Mouse (Mus musculus) neural tube, embryonic 13.5 days (tissue): ENCODE results near the gene Rnd1. TPM values are rescaled to one million over a fixed set of nuclear protein-coding genes. Genes with fewer than 3 reads are reported as not detected.

Experiments
- ATAC-seq: fragments of 200-750 bp; cut with Nextera tagmentation; 2 replicates; pipeline ENCODE4 v1.8.0; 2017; ENCODE audit warnings: low read depth, mild to moderate bottlenecking, moderate TSS enrichment, moderate library complexity
- H3K27ac ChIP-seq: fragments of 300-500 bp; sonication (generic); replicated peaks from 2 replicates; pipeline ENCODE4 v1.5.1; 2015; ENCODE audit warnings: moderate library complexity, mild to moderate bottlenecking, inconsistent platforms
- H3K27me3 ChIP-seq: fragments of 300-500 bp; sonication (generic); 2 replicates; pipeline ENCODE4 v1.6.1; 2015; ENCODE audit warnings: mild to moderate bottlenecking, inconsistent platforms
- H3K36me3 ChIP-seq: fragments of 300-500 bp; sonication (generic); 2 replicates; pipeline ENCODE4 v1.6.1; 2015; ENCODE audit warnings: mild to moderate bottlenecking, inconsistent platforms
- H3K4me1 ChIP-seq: fragments of 300-500 bp; sonication (generic); replicated peaks from 2 replicates; pipeline ENCODE4 v1.6.1; 2015; ENCODE audit warnings: inconsistent platforms
- H3K4me2 ChIP-seq: fragments of 300-500 bp; sonication (generic); 2 replicates; pipeline ENCODE4 v1.6.1; 2015; ENCODE audit warnings: inconsistent platforms, mild to moderate bottlenecking, moderate library complexity
- H3K4me3 ChIP-seq: fragments of 300-500 bp; sonication (generic); 2 replicates; pipeline ENCODE4 v1.5.1; 2015; ENCODE audit warnings: mild to moderate bottlenecking, inconsistent platforms
- H3K9ac ChIP-seq: fragments of 300-500 bp; sonication (generic); 2 replicates; pipeline ENCODE4 v1.6.1; 2015; ENCODE audit warnings: moderate library complexity, mild to moderate bottlenecking, inconsistent platforms
- H3K9me3 ChIP-seq: fragments of 300-500 bp; sonication (generic); 2 replicates; pipeline ENCODE4 v1.6.1; 2016; ENCODE audit warnings: inconsistent platforms
- WGBS: fragments of 180-500 bp; shearing (Covaris S2); methylation state at CpG from one replicate; pipeline ENCODE4 v1.1.7; 2015; 5-methylcytosine and 5-hydroxymethylcytosine counted together
- polyA plus RNA-seq: library from polyadenylated mRNA; unstranded; fragments of >200 nt; fragmentation: Nextera tagmentation; extraction: Ambion mirVana; gene quantifications from 2 replicates; pipeline ENCODE4 v1.2.1, GENCODE M21; 2015

The Rnd1 gene
- polyA plus RNA-seq, 1 experiment from 2014 or later: 6.2 TPM

DNA sequence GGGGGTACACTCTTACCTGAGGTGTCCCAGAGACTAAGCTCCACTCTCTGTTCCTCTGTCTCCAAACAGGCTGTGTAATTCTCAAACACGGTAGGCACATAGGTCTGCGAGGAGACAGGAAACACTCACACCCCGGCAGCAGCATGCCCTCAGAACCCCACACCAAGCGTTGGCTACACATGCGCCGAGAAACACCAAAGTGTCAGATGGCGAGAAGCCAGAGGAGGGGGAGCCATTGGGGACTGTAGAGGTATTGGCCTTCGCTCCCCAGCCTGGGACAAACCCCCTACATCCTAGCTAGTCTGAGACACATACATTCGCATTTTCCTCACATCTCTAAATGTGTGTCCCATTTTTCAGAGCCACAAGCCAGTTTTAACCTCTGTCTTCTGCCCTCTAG is 790 bp downstream of the Rnd1 start:
- ATAC-seq: 0 out of 2 replicates have a peak, but pooled peaks have one; percentile 17
- WGBS: 2% methylated on average over 9 of the region's 9 CpGs

DNA sequence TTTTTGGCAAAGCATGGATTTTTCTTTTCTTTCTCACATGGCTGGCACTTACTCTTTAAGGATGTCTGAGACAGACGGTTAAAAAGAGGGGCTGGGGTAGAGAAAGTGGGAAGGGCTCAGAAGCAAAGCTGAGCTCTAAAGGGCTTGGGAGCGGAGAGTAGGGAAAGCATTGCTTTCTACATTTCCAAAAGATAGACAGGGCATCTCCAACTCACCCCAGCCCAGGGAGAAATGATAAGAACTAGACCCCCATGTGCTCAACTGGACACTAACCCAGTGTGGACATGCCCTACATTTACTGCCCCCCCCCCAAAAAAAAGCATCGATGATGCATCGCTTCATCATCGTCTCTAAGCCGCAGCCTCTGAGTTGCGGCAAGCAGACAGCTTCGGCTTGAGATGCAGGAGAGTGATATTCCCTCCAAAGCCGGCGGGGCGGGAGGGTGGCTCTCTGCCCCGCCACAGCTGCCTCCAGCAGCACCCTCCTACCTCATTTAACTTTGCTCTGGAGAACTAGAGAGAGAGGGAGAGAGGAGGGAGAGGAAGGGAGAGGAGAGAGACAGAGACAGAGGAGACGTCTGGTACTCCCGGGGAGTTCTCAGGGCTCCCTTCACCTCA is 1.5 kb downstream of the Rnd1 start:
- peak overlapping the region; percentile 98 for H3K4me2 ChIP-seq
- H3K27me3 ChIP-seq: peaks cover 5% of the 10 kb centered on the region; the same call in 1 of the 2 replicates
- H3K4me3 ChIP-seq: peak overlapping the region; percentile 53
- H3K36me3 ChIP-seq: no peaks in the 10 kb centered on the region
- WGBS: 4% methylated on average over 14 of the region's 14 CpGs
- H3K4me1 ChIP-seq: peaks cover 49% of the 10 kb centered on the region
- no peaks in the 10 kb centered on the region for H3K9me3 ChIP-seq
- no peak for ATAC-seq
- peak overlapping the region; percentile 74 for H3K9ac ChIP-seq
- H3K27ac ChIP-seq: peak overlapping the region; percentile 78

More for the DNA sequence above, 790 bp downstream of the Rnd1 start:
- no peaks in the 10 kb centered on the region for H3K9me3 ChIP-seq
- no peaks in the 10 kb centered on the region for H3K36me3 ChIP-seq
- H3K9ac ChIP-seq: peak overlapping the region; percentile 74
- H3K4me3 ChIP-seq: peak overlapping the region; percentile 53
- no peak overlapping the region for H3K27ac ChIP-seq
- H3K4me2 ChIP-seq: peak overlapping the region; percentile 98
- H3K4me1 ChIP-seq: peaks cover 49% of the 10 kb centered on the region
- peaks cover 5% of the 10 kb centered on the region; the same call in 1 of the 2 replicates for H3K27me3 ChIP-seq

DNA sequence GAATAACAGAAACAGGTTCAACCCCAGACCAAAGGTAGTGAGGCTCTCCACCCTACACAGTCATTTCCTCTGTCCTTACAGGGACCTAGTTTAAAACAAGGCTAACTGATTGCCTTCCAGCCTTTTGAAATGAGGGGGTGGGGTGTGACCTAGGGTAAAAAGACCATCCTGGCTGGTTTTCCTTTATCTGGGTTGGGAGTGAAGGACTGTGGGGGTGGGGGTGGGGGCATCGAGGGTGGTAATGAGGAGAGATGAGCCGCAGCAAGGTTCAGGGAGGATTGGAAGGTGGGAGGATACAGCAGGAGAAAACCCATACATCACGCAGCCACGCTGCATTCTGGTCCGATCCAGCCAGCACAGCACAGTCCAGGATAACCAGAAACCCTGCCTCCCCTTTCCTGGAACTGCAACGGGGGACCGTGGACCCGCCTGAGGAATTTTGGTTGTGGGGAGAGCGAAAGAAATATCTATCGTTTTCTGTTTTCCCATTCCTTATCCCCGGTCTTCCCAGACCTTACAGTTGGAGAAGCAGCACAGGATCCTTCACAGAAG is 2.2 kb downstream of the Rnd1 start:
- peaks cover 5% of the 10 kb centered on the region; the same call in 1 of the 2 replicates for H3K27me3 ChIP-seq
- 10% methylated on average over 11 of the region's 11 CpGs for WGBS
- H3K9me3 ChIP-seq: no peaks in the 10 kb centered on the region
- peak; percentile 25; the same call in 1 of the 2 replicates for ATAC-seq
- peak overlapping the region; percentile 74 for H3K9ac ChIP-seq
- peak overlapping the region; percentile 53 for H3K4me3 ChIP-seq
- H3K36me3 ChIP-seq: 0 out of 2 replicates have a peak, but pooled peaks cover 6% of the 10 kb centered on the region
- peaks cover 49% of the 10 kb centered on the region for H3K4me1 ChIP-seq
- H3K4me2 ChIP-seq: peak overlapping the region; percentile 98
- peak overlapping the region; percentile 78 for H3K27ac ChIP-seq

DNA sequence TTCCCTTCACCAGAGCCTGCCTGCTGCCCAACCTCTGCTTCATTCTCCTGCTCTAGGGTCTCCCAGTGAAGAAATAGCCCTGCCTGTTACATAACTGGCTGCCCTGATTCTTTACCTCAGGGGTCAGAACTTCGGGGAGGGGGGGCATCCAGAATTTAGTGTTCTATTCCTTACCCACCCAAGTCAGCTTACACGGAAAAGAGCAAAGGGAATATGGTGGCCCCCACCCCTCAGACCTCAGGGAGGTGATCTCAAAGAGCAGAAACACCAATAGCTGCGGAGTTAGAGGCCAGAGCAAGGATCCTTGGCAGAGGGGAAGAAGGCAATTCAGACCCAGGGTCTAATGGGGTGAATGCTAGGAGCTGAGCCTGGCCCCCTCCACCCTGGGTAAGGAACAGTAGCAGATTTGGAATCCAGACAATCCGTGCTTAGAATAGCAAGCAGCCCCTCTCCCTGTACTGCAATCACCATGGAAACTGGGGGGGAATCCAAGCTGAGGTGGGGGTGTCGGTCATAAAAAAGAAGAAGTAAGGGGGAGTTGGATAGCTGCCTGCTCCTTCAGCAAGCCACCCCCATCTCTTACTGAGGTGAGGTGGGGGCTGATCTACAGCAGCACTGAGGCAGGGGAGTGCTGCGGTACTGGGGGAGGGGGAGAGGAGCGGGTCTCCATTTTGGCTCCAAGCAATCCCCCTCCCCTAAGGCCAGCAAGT is 2.8 kb downstream of the Rnd1 start:
- peaks cover 5% of the 10 kb centered on the region; the same call in 1 of the 2 replicates for H3K27me3 ChIP-seq
- H3K9ac ChIP-seq: peak overlapping the region; percentile 74
- peak overlapping the region; percentile 78 for H3K27ac ChIP-seq
- peaks cover 49% of the 10 kb centered on the region for H3K4me1 ChIP-seq
- H3K36me3 ChIP-seq: 0 out of 2 replicates have a peak, but pooled peaks cover 10% of the 10 kb centered on the region
- no peaks in the 10 kb centered on the region for H3K9me3 ChIP-seq
- H3K4me2 ChIP-seq: peak overlapping the region; percentile 98
- peak overlapping the region; percentile 53 for H3K4me3 ChIP-seq
- 7% methylated on average over 7 of the region's 7 CpGs for WGBS
- ATAC-seq: peak; percentile 66

DNA sequence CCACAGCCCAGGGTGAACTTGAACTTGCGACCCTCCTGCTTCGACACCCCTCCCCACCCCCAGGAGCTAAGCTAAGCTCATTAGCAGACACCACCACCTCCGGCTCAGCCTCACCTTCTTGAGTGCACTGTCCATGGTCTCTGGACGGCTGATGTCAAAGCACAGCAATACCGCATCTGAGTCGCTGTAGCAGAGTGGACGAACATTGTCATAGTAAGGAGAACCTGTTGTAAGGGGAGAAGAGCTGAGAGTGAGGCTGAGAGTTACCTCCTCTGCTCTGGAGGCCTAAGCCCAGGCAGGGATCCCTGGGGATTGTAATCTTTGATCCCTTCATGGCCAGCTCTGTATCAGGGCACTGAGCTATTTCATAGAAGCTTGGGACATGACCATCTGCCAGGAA is 3.5 kb downstream of the Rnd1 start:
- no peaks in the 10 kb centered on the region for H3K9me3 ChIP-seq
- H3K36me3 ChIP-seq: 0 out of 2 replicates have a peak, but pooled peaks cover 13% of the 10 kb centered on the region
- no peak for ATAC-seq
- no peak overlapping the region for H3K4me3 ChIP-seq
- peaks cover under 1% of the 10 kb centered on the region; the same call in 1 of the 2 replicates for H3K27me3 ChIP-seq
- 80% methylated on average over 7 of the region's 7 CpGs for WGBS
- peak overlapping the region; percentile 98 for H3K4me2 ChIP-seq
- peaks cover 49% of the 10 kb centered on the region for H3K4me1 ChIP-seq
- H3K27ac ChIP-seq: peak overlapping the region; percentile 78
- H3K9ac ChIP-seq: peak overlapping the region; percentile 74; the same call in 1 of the 2 replicates

DNA sequence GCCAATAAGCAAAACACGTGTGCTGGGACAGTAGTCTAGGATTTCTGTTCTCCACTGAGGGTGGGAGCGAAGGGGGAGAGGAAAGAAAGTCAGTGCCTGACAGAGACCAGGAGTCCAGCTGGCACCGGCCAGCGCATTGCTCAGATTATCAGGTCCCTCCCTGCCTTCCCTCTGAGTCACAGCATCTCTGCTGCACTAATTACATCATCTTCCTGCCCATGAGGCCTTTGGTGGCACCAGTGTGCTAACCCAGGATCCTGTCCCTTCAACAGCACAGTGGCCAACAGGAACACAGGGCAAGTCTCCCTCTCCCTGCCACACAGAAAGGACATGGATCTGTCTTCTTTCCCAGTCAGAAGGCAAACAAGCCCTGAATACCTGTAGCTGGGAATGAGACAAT is 4.7 kb downstream of the Rnd1 start:
- 0 out of 2 replicates have a peak, but pooled peaks cover 13% of the 10 kb centered on the region for H3K36me3 ChIP-seq

DNA sequence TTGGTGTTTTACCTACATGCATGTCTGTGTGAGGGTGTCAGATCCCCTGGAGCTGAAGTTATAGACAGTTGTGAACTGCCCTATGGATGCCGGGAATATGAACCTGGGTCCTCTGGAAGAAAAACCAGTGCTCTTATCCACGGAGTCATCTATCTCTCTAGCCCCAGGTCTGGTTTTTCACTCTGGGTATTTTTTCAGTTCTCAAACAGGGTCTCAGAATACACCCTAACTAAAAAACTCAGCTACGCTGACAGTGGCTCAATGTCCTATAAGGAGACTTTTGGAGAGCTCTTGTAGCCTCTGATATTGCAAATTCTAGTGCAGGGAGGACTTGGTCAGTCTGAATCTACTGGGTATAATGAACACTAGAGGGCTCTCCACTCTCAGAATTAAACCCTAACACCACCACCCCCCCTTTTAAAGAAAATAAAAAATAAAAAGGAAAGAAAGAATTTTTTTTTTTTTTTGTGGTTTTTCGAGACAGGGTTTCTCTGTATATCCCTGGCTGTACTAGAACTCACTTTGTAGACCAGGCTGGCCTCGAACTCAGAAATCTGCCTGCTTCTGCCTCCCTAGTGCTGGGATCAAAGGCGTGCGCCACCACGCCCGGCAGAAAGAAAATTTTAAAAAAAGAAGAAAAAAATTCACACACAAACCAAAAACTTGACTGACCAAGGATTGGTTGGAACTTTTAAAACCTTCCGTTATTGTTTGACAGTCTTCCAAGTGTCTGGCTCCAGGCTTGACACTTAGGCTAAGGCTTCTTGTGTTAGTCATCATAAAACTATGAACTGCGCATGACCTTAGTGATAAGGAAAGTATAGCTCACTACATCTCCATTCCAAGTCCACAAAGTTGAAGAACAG is 13.0 kb downstream of the Rnd1 start:
- Histone ChIP-seq H3K27me3 (no peaks in the 10 kb centered on the region), H3K4me2 (no peak overlapping the region), H3K4me1 (peaks cover 15% of the 10 kb centered on the region), H3K9ac (no peak overlapping the region), H3K9me3 (no peaks in the 10 kb centered on the region), H3K4me3 (no peak overlapping the region), H3K27ac (no peak overlapping the region), H3K36me3 (0 out of 2 replicates have a peak, but pooled peaks cover 6% of the 10 kb centered on the region)
- 83% methylated on average over 11 of the region's 11 CpGs for WGBS
- no peak for ATAC-seq

More for the DNA sequence above, 4.7 kb downstream of the Rnd1 start:
- no peak for ATAC-seq
- H3K27ac ChIP-seq: no peak overlapping the region
- H3K4me2 ChIP-seq: no peak overlapping the region
- 82% methylated on average over 4 of the region's 4 CpGs for WGBS
- no peak overlapping the region for H3K4me3 ChIP-seq
- no peaks in the 10 kb centered on the region; the same call in 1 of the 2 replicates for H3K27me3 ChIP-seq
- no peak overlapping the region for H3K9ac ChIP-seq
- peaks cover 45% of the 10 kb centered on the region for H3K4me1 ChIP-seq
- no peaks in the 10 kb centered on the region for H3K9me3 ChIP-seq

DNA sequence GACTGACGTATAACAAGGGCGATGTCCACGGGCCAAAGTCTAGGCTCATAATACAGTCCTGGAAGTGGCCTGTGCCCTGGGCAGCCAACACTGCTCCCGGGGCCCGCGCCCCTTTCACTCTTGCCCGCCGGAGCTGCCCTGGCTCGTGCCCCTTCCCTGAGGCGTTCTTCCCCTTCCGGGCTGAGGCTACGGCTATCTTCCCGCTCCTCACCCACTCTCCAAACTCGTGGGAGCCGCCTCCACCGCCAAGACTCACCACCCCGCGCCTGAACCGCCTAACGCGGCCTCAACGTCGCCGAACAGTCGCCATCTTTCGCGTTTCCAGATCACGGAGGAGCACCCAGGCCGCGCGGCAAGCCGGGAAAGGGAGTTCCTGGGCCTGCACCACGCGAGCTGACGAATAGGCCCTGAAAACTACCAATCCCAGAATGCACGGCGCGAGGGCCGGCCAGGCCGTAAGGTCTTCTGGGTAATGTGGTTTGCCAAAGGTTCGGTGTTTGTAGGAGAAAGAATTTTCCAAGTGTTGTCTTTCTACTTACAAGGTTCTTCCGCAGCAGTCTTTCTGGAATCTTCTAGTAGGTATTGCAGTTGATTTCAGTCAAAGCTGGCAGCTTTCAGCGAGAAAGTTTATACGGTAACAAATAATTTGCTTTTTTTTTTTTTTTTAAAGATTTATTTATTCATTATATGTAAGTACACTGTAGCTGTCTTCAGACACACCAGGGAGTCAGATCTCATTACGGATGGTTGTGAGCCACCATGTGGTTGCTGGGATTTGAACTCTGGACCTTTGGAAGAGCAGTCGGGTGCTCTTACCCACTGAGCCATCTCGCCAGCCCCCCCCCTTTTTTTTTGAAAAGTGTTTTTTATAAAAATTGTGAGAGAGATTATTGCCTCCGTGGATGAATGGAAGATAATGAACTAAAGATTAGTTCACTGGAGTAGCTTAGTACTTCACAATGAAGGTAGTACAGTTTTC is 14.4 kb downstream of the Rnd1 start, which contains the start of gene Ddx23:
TSS of gene Ddx23 (minus strand) at position 328 of the 979 bp plus-strand sequence.
- Histone ChIP-seq H3K4me1 (peaks cover 15% of the 10 kb centered on the region), H3K27ac (peak within 1 kb of the TSS; percentile 91), H3K4me3 (peak within 1 kb of the TSS; percentile 81), H3K9ac (peak within 1 kb of the TSS; percentile 88), H3K4me2 (peak within 1 kb of the TSS; percentile 78), H3K9me3 (no peaks in the 10 kb centered on the region), H3K36me3 (peaks cover 17% of the 10 kb centered on the region), H3K27me3 (no peaks in the 10 kb centered on the region)
- ATAC-seq: peak; percentile 95
- 4% methylated on average over 48 of the region's 48 CpGs for WGBS

DNA sequence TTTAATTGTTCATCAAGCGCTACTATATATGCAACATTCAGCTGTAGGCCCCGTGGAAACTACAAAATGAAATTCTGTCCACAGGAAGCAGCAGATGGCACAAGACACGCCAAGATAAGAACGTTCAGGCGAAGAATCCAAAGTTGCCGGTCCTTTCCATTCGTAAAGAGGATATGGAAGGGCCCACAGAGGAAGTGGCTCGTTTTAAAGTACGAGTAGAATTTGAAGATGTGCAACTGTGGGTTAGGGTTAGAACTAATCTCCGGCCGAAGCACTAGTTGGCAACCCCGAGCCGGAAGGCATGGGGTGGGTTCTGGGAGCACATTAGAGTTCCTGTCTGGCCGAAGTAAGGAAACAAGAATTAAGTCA is 15.1 kb downstream of the Rnd1 start:
- peak overlapping the region; percentile 91 for H3K27ac ChIP-seq
- no peak for ATAC-seq
- peak overlapping the region; percentile 78 for H3K4me2 ChIP-seq
- H3K9ac ChIP-seq: peak overlapping the region; percentile 88
- H3K27me3 ChIP-seq: no peaks in the 10 kb centered on the region
- peaks cover 15% of the 10 kb centered on the region for H3K4me1 ChIP-seq
- peak overlapping the region; percentile 81 for H3K4me3 ChIP-seq
- H3K36me3 ChIP-seq: peaks cover 24% of the 10 kb centered on the region
- H3K9me3 ChIP-seq: no peaks in the 10 kb centered on the region
- under 1% methylated on average over 14 of the region's 14 CpGs for WGBS

DNA sequence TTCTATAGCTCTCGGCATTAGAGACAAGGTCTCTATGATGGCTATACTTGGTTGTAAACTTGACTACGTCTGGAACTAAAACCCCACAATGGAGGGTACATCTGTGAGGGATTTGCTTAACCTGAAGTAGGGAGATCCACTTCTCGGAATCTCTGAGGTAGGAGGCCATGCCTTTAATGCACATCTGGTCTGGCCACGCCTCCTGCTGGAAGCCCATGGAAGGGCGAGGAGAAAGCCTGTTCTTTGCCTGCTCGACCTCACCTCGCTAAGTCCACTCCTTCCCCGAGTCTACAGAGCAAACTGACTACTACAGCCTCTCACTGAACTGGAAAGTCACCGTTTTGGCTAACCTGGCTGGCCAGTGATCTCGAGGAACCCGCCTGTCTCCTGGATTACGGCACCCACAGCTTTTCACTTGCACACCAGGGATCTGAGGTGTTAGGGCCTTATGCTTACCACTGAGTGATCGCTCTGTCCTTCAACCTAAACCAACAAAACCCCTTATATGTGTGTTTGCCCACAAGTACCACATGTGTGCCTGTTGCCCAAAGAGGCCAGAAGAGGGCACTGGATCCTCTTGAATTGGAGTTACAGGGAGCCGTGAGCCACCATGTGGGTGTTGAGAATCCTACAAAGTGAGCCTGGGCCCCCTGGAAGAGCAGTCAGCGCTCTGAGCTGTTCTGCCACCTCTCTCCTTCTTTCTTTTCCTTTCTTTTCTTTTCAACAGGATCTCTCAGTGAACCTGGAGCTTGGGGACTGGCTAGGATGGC is 20.1 kb downstream of the Rnd1 start:
- no peak overlapping the region for H3K27ac ChIP-seq
- 84% methylated on average over 15 of the region's 15 CpGs for WGBS
- no peak overlapping the region for H3K4me3 ChIP-seq
- no peak for ATAC-seq
- H3K36me3 ChIP-seq: peaks cover 74% of the 10 kb centered on the region
- no peak overlapping the region for H3K4me2 ChIP-seq
- H3K4me1 ChIP-seq: peaks cover 14% of the 10 kb centered on the region
- no peaks in the 10 kb centered on the region for H3K9me3 ChIP-seq
- no peaks in the 10 kb centered on the region for H3K27me3 ChIP-seq
- no peak overlapping the region for H3K9ac ChIP-seq
